Mouse (Mus musculus) ZHBTc4 (cell line): ENCODE measurements around the gene Zfp963.
"Not testable (repeated sequence)": the region's sequence is repeated elsewhere in the genome, so short reads cannot be mapped to it uniquely, and the experiment has no call there.

Experiments
- DNase-seq: peaks from one replicate; pipeline ENCODE4 v3.0.0-alpha.2; 2011; ENCODE audit warnings: low read depth, low spot score

Zfp963 gene

DNA sequence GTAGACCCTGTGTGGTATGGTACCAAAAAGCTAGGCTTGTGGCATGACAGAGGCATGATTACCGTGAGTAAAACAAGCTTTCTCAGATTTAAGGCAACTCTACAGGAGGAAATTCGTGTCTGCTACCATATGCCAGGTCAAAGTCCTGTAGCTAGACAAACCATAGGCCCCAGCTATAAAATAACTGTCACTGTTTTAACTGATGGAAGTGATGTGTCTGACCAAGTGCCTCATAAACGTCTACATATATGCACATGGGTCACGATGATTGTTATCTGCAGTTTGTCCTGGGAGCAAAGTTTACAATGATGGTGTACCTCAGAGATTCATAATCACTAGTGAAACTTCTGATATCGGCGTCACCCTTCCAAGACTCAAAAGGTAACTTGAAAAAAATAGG is 9.0 kb downstream of the Zfp963 start:
- DNase-seq: no peak

DNA sequence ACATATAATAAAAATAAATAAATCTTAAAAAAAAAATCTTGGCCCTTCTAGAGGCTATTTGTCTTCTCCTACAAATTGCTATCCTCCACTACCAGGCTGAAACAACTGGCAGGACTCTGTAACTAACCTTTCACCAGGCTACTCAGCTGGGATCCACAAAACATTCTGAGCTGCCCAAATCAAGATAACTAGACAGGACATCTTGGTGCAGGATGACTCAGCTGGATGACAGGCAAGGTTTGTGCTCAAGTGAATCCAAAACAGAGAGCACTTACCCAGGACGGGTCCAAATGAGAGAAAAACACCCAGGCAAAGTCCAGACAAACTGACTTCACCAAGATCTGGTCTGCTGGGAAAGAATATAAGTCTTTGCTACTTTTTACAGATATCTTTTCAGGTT is 14.3 kb downstream of the Zfp963 start:
- no peak for DNase-seq

DNA sequence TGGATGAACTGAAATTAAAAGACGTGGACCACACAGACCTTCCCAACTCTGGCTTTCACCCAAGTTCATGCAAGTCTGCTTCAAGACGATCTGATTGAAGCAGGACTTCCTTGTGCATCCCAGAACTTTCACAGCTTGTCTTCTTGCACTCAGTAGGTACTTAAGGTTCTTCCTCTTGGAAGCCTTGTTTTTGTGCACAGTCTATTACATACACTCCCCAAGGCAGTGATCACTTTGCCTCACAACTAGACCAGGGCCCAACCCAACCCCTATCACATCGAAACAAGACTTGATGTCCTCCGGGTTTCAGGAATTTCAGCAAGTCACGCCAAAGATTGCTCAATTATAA is 32.6 kb downstream of the Zfp963 start:
- DNase-seq: no peak

DNA sequence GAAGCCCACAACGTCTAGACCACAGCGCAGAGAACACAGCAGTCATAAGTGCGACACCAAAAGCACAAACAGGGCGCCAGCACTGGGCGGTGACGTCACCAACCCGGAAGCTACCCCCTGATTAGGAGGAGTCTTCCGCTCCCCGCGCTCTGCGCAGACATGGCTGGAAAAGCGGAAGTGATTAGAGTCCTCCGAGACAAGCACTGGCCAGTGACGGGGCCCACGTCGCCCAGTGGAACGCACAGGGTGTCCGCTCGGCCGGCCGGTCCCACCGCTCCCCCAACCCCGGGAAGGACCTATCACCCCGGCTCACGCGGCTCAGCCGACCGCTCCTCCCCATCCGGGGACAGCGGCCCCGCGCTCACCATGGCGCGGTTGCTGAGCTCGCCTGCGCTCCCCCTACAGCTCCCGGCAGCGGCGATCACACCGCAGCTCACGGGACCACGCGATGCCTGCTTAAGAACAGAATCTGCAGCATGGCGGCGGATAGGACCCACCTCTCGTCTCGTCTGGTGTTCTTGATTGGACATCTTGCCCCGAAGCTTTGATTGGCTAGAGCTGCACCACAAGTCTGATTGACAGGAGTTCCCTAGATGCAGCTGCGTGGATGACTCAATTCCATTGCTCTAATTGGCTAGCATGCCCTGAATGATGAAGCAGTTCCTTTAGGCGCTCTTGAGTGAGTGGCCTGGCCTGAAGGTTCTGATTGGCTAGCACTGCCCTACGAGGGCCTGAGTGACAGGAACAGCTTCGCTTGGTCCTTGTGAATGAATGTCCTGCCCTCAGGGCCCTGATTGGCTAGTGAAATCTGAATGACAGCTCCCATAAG is 33.2 kb downstream of the Zfp963 start:
- peak; percentile 94 for DNase-seq

DNA sequence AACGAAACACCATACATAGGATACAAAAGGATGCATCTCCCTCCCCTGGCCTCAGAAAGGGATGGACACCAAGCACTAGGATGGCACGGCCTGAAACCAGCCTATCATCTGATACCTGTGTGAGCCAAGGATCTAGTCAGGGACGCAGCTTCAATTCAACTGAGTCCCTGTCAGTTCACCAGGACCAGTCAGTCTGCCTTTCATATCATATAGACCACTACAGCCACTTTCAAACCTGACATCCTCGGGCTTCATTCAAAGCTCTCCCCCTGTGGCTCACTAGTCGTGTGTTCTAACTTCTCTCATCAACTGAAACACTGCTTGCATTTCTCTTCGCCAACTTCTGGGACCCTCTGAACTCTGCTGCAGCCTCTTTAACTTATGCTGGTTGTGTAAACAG is 34.4 kb downstream of the Zfp963 start:
- no peak for DNase-seq

DNA sequence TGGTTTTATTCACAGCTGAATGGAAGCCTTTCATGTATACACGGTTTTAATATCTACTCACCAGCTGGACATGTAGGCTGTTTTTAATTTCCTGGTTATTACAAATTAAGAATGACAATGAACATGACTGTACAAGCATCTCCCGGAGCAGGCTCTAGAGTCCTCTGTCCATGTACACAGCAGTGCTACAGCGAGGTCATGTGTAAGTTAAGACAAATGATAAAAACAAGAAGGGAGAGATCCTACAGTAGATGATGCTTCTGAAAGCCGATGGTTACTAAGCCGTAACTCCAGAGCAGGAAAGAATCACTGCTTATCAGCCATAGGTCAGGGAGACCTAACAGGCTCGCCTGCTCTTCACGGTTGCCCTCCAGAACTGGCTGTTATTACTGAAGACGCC is 36.3 kb downstream of the Zfp963 start:
- DNase-seq: no peak

DNA sequence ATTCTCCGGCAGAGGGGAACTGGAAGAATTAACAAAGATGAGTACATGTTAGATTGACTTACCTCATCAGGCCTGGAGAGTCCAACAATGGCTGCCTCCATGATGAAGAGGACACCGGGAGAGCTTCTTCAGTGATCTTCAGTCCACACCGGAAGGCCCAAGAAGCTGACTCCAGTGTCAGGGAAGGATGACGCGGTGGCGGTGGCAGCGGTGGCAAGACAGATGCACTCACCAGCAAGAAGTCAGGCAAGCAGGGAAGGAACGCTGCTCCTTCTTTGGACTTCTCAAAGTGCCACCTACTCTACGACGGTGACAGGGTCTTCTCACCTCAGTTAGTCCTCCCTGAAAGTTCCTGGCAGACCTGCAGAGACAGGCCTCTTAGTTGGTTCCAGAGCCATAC is 39.1 kb downstream of the Zfp963 start, which contains the start of gene Zfp869:
TSS of gene Zfp869 (minus strand) at position 101 of the 400 bp plus-strand sequence.
- not testable (repeated sequence) for DNase-seq

DNA sequence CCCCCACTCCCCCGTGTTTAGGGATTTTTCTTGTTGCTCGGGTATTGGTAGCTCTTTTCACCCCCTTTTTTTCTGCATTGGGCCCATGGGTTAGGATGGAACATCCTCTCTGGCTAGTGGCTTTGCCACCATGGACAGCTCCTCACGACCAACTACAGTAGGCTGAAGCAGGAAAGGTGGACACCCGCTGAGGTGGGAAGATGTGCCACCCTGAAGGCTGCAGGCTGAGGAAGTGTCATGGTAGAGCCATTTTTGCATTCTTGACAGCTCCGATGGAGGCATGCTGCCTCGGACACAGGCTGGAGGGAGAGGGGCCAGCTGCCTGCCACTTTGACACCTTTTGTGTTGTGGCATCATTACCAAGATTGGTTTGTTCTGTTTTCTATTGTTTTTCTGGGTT is 48.0 kb downstream of the Zfp963 start:
- peak; percentile 57 for DNase-seq
